Mouse (Mus musculus): ENCODE data around the gene Tma7. TPM values are rescaled to one million over a fixed set of nuclear protein-coding genes. Genes with fewer than 3 reads are reported as not detected.

Tma7 gene
- total RNA-seq, 2 experiments from 2014 or later, result 311 to 321 TPM

DNA sequence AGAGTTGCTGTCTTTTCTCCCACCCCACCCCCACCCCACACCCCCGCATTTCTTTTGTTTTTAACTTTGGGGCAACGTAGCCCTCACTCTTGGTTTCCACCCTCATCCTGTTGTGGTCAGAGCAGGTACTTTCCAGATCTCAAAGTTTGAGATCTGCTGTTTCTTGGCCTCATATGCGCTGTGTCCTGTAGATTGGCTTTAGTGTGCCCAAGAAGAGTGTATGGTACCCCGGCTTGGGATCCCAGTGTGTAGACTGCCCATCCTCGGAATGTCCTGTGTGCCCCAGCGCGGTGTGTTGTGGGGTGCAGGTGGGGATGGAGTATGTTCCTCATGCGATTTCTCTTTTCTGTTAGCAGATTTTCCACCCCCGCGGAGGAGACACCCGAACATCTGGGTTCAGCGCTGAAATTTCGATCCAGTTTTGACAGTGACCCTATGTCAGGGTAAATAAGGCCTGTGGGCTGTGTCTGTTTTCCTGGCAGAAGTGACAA lies 31.3 kb downstream of the Tma7 start:
- no peak for DNase-seq (ENCODE audit: extremely low spot score in 1 of 2, low spot score in 1 of 2)

DNA sequence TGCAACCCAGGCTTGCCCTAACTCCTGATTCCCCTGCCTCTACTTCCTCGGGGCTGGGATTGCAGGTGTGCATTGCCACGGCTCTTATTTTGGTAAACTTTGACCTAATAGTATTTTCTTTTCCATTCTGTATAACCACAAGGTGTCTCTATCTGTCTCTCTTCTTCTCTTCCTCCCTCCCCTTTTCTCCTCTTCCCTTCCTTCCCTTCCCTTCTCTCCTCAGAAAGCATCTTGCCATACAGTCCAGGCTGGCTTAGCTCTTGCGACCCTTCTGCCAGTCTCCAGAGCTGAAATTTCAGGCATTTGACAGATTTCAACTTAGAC lies 31.8 kb downstream of the Tma7 start:
- DNase-seq (ENCODE audit: extremely low spot score in 1 of 2, low spot score in 1 of 2), result no peak

DNA sequence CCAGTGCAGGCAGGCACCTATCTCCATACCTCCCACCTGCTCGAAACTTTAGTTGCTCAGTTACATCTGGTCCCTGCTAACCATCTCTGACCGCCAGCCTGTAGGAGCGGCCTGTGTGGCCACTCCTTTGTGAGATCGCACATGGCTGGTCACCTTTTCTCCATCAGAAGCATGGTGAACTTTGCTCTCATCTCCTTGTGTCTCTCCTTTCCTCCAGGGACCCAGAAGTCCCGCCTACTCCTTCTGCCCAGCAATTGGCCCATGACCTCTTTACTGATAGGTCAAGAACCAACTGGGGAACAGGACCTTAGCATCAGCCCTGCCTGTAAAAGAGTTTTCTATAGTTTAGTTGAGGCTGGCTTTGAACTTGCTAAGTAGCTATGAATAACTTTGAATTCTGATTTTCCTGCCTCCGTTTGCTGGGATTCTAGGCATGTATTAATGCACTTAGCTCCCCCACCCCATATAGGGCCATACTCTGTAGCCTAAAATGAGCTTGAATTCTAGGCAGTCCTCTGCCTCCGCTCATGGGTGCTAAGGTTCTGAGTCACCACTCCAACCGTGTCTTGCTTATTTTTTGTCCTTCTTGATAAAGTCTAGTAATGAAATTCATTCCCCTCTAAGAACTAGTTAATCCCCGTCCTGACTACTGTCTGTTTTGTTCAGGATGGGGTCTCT lies 32.3 kb downstream of the Tma7 start:
- DNase-seq (ENCODE audit: extremely low spot score in 1 of 2, low spot score in 1 of 2), result no peak

DNA sequence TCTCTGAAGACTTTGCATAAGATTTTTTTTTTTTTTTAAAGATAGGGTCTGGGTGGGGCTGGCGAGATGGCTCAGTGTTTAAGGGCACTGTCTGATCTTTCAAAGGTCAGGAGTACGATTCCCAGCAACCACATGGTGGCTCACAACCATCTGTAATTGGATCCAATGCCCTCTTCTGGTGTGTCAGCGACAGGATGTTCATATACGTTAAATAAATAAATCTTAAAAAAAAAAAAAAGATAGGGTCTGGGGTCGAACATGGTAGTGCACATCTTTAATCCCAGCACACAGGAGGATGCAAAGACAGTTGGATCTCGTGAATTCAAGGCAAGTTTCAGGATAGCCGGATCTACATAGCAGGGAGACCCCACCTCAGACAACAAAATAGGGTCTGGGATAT lies 33.1 kb downstream of the Tma7 start:
- DNase-seq (ENCODE audit: extremely low spot score in 1 of 2, low spot score in 1 of 2), result no peak

DNA sequence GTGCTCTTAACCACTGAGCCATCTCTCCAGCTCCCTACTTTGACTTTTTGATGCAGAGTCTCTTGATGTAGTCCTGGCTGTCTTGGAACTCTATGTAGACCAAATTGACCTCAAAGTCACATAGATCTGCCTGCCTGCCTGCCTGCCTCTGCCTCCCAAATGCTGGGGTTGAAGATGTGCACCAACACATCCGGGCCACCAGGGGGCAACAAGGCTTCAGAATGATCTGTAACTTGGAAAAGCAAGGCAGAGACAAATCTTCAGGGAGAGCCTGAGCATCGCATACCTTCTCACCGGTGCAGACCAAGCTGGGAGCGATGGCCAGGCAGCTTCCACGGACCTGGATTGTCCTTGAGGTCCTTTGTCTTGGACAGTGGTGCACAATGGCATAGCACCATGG lies 36.1 kb downstream of the Tma7 start:
- peak in 1 of 2 experiments; percentile 39 for DNase-seq (ENCODE audit: extremely low spot score in 1 of 2, low spot score in 1 of 2)

DNA sequence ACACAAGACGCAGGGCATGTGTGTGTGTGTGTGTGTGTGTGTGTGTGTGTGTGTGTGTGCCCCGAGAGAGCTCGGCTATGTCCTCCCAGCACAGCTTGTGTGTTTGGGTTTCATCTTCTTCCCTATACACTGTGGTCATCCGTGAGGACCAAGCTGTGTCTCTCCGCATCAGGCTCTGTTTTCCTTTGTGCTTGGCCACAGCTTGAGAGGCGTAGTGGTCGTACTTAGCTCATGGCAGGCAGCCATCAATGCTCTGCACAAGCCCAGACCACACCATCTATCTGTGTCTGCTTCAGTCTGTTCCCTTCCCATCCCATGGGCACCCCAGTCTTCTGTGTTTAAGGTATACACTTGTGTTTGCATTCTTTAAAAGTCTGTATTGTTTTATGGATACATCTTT lies 41.0 kb downstream of the Tma7 start:
- no peak for DNase-seq (ENCODE audit: extremely low spot score in 1 of 2, low spot score in 1 of 2)

GRCm38 (mm10) chr9:109040906-109041305 lies 41.5 kb downstream of the Tma7 start:
- DNase-seq (ENCODE audit: extremely low spot score in 1 of 2, low spot score in 1 of 2), result no peak

- no peak for DNase-seq (ENCODE audit: extremely low spot score in 1 of 2, low spot score in 1 of 2)
These were observed 42.2 kb downstream of the Tma7 start for GRCm38 (mm10) chr9:109040216-109040615.

- no peak for DNase-seq (ENCODE audit: extremely low spot score in 1 of 2, low spot score in 1 of 2)
These were observed 42.7 kb downstream of the Tma7 start for GRCm38 (mm10) chr9:109039681-109040080.

DNA sequence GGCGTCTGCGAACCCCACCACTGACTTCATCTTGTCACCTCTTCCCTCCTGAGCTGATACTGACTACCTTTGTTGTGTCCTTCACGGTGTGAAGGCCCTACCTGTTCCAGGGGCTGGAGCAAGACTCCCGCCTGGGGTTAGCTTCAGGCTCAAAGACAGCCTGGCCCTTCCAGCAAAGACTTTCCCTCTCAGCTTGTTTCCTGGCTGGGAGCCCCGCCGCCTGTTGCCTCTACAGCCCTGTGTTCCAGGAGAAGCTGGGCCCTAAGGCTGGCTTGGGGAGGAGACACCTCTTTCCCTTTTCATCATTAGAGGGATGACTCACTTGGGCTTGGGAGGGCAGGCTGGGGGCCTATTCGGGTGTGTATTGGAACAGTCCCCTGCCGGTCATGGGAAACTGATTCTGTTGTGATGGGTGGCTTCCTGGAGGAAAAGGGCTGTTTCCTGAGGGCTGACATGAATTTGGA lies 43.5 kb downstream of the Tma7 start:
- no peak for DNase-seq (ENCODE audit: extremely low spot score in 1 of 2, low spot score in 1 of 2)

- DNase-seq (ENCODE audit: extremely low spot score in 1 of 2, low spot score in 1 of 2), result no peak
These were observed 44.1 kb downstream of the Tma7 start, which contains the start of gene Shisa5 for GRCm38 (mm10) chr9:109038086-109038895. TSS of gene Shisa5 (plus strand) at chr9:109038565.

GRCm38 (mm10) chr9:109032435-109032834 lies 50.0 kb downstream of the Tma7 start:
- no peak for DNase-seq (ENCODE audit: extremely low spot score in 1 of 2, low spot score in 1 of 2)

GRCm38 (mm10) chr9:109031686-109032085 lies 50.7 kb downstream of the Tma7 start:
- DNase-seq (ENCODE audit: extremely low spot score in 1 of 2, low spot score in 1 of 2), result no peak

- no peak for DNase-seq (ENCODE audit: extremely low spot score in 1 of 2, low spot score in 1 of 2)
These were observed 51.4 kb downstream of the Tma7 start for GRCm38 (mm10) chr9:109031001-109031400.

DNA sequence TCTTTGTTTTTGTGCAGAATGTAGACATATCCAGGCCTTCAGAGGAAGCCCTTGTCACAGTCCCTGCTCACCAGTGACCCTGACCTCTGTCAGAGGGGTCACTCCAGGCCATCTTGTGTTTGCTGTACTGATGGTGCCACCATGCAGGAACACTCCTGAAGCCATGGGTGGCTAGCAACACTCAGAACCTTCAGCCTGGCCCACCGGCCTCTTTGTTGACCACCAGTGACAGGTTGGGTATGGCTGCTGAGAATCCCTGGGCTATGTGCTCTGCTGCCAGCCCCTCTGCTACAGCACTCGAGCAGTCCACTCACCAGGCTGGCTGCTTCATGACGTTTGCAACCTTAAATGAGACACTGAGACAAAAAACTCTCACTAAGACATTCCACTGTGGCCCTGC lies 52.1 kb downstream of the Tma7 start:
- no peak for DNase-seq (ENCODE audit: extremely low spot score in 1 of 2, low spot score in 1 of 2)

DNA sequence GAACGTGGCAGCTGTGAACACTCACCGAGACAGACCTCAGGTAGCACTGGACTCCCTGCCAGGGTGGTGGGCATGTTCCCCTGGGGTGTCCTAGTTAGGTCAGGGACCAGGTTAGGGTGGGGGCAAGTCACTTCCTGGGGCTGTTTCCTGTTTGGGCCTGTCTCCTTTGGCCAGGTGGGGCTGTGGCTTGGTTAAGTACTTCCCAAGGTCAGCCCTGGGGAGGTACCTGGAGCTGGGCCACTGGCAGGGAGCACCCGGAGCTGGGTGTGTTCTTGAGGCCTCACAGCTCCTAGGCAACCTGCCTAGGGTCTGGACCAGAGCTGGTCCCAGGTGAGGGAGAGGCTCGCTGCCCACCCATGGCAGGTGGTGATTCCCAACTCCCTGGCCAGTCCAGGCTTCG lies 53.5 kb downstream of the Tma7 start:
- no peak for DNase-seq (ENCODE audit: extremely low spot score in 1 of 2, low spot score in 1 of 2)

DNA sequence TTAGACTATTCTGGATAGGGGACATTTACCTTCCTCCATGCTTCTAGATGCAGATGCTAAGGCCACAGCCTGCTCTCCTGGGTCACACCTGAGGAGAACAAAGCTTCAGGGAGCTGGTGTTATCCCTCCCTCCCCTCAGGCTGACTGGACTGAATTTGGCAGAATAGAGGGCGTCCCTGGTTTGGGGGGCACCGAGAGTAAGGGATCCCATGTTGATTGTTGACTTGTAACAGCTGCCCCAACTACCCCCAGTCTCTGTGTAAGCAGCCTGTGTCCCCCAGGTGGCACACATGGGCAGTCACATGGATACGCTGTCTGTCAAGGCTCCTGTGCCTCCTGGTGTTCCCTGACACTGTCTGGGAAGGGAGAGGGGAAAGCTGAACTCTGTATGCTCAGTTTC lies 54.0 kb downstream of the Tma7 start:
- no peak for DNase-seq (ENCODE audit: extremely low spot score in 1 of 2, low spot score in 1 of 2)

- DNase-seq (ENCODE audit: extremely low spot score in 1 of 2, low spot score in 1 of 2), result no peak
These were observed 54.9 kb downstream of the Tma7 start for GRCm38 (mm10) chr9:109027521-109027920.
